ENCODE assay signal across 9 mouse cellular contexts in genomic region chr12:12937746-12938145, GRCm38 (mm10). TPM values are rescaled to one million over a fixed set of nuclear protein-coding genes. Genes with fewer than 3 reads are reported as not detected.
DNase-seq lines count a peak whose midpoint lies in the region; ATAC-seq and TF ChIP-seq lines count a peak whose summit lies in the region.
"Had no signal": no experiment of that assay in that cellular context is flagged by ENCODE, and none has a peak within 500 bp of the region (broad histone marks: within the 10 kb centered on the region; RNA-seq: fewer than 3 reads in every experiment).

No protein-coding gene starts in this region.

- TF ChIP-seq CTCF in brain, embryonic 14.5 days (IDR thresholded peaks at IDR 0.05; ENCODE audit: borderline replicate concordance, extremely low read depth, insufficient read depth, insufficient read length): no peak
- no peak for TF ChIP-seq CTCF in liver, postnatal 0 days (IDR thresholded peaks at IDR 0.05; ENCODE audit: low read depth)

- ATAC-seq in heart, embryonic 14.5 days (ENCODE audit: insufficient number of reproducible peaks, insufficient read depth, low FRiP score, low read depth): no peak
- no peak for ATAC-seq in liver, postnatal 0 days

- peak overlapping the region; percentile 94 for H3K4me2 ChIP-seq in heart, embryonic 14.5 days (ENCODE audit: low read length)
- peak overlapping the region; percentile 89 for H3K4me2 ChIP-seq in liver, postnatal 0 days (ENCODE audit: low read depth, low read length)

- no peak for TF ChIP-seq POLR2A in brain, embryonic 14.5 days (IDR thresholded peaks at IDR 0.05; ENCODE audit: borderline replicate concordance, extremely low read depth, insufficient read depth, insufficient read length, poor library complexity, severe bottlenecking)

- H3K27me3 ChIP-seq in heart, embryonic 14.5 days (ENCODE audit: control insufficient read depth, insufficient read depth, low read length): no peaks in the 10 kb centered on the region
- H3K27me3 ChIP-seq in liver, postnatal 0 days (ENCODE audit: insufficient read depth, low read length): peaks cover 34% of the 10 kb centered on the region

- TF ChIP-seq EP300 in liver, postnatal 0 days (IDR thresholded peaks at IDR 0.05; ENCODE audit: low read depth): no peak

- H3K36me3 ChIP-seq in heart, embryonic 14.5 days (ENCODE audit: control insufficient read depth, insufficient read depth, low read length): peaks cover 38% of the 10 kb centered on the region
- 0 out of 2 replicates have a peak, but pooled peaks cover 3% of the 10 kb centered on the region for H3K36me3 ChIP-seq in liver, postnatal 0 days (replicated peaks; ENCODE audit: insufficient read depth, low read length)

- H3K9ac ChIP-seq in heart, embryonic 14.5 days (ENCODE audit: low read length): peak overlapping the region; percentile 95
- no peak overlapping the region for H3K9ac ChIP-seq in liver, postnatal 0 days (replicated peaks)

- 30% methylated on average over 9 of the region's 9 CpGs for WGBS in heart, embryonic 14.5 days
- WGBS in liver, postnatal 0 days (ENCODE audit: insufficient replicate concordance): 38% methylated on average over 9 of the region's 9 CpGs

- no peak overlapping the region; a peak in 1 of 4 replicates for H3K27ac ChIP-seq in heart, embryonic 14.5 days (replicated peaks in 1 of 2; ENCODE audit: control insufficient read depth in 1 of 2, insufficient read depth in 1 of 2, low read depth in 2 of 2, low read length in 2 of 2)
- H3K27ac ChIP-seq in liver, postnatal 0 days (ENCODE audit: low read depth): no peak overlapping the region

- H3K4me1 ChIP-seq in heart, embryonic 14.5 days (ENCODE audit: control insufficient read depth in 2 of 2, insufficient read depth in 2 of 2, low read length in 2 of 2): peaks cover 3 to 12% of the 10 kb centered on the region in 2 experiments; a peak in 1 of 4 replicates
- peaks cover 12% of the 10 kb centered on the region for H3K4me1 ChIP-seq in liver, postnatal 0 days (ENCODE audit: insufficient read depth)

- peak overlapping the region; percentile 86 to 87 for H3K4me3 ChIP-seq in heart, embryonic 14.5 days (ENCODE audit: control insufficient read depth in 1 of 2, insufficient read depth in 1 of 2, low read depth in 1 of 2, low read length in 2 of 2)
- H3K4me3 ChIP-seq in liver, postnatal 0 days (ENCODE audit: low read depth, low read length): no peak overlapping the region

- DNase-seq in heart, adult 8-10 months (ENCODE audit: low spot score): no peak
- peak; percentile 93 for DNase-seq in brain, embryonic 14.5 days (ENCODE audit: low read depth)
- DNase-seq in frontal cortex, postnatal 36 days (ENCODE audit: low spot score in 2 of 2): peak; percentile 17 to 26
- DNase-seq in liver, postnatal 0 days: no peak
- peak; percentile 3 to 11 for DNase-seq in thymus, adult 18-20 months
- no peak for DNase-seq in spleen, postnatal 36 days (ENCODE audit: low spot score in 2 of 2)
- DNase-seq in urinary bladder, postnatal 4 days (ENCODE audit: low spot score in 2 of 2): no peak

- no peaks in the 10 kb centered on the region for H3K9me3 ChIP-seq in heart, embryonic 14.5 days (ENCODE audit: control insufficient read depth, low read length)
- H3K9me3 ChIP-seq in liver, postnatal 0 days (ENCODE audit: low read length): no peaks in the 10 kb centered on the region

RNA-seq across cellular contexts. Expression of gene Mycn, which starts 4.0 kb away (rescaled TPM):
- polyA plus RNA-seq in heart, embryonic 14.5 days (2014; fragmentation: Nextera tagmentation; extraction: Ambion mirVana): 36.1 and 38.2 TPM in 2 replicates
- total RNA-seq in heart, adult 8-10 months (2022): 1 to 10 TPM; 1.5 to 5.8 (median 3.6) TPM
- polyA plus RNA-seq in brain, embryonic 14.5 days (2012; rRNA removed): 57.0 and 85.2 TPM in 2 replicates
- 1.2 and 1.3 TPM in 2 replicates for polyA plus RNA-seq in liver, postnatal 0 days (2015; fragmentation: Nextera tagmentation; extraction: Ambion mirVana)
- total RNA-seq: MEL had no signal

Comparison
In these comparisons a context has a peak if more than half of its experiments do, and no peak if none do; other contexts are left out.
1. DNase-seq: peak in brain, embryonic 14.5 days (single experiment), frontal cortex, postnatal 36 days (2 of 2) and thymus, adult 18-20 months (2 of 2); none in heart, adult 8-10 months (single experiment), liver, postnatal 0 days (single experiment), spleen, postnatal 36 days (0 of 2) and urinary bladder, postnatal 4 days (0 of 2).
2. RNA of gene Mycn, which starts 4.0 kb away (polyA plus RNA-seq): 57.0 to 85.2 TPM in brain, embryonic 14.5 days and 36.1 to 38.2 TPM in heart, embryonic 14.5 days; 1.2 to 1.3 TPM in liver, postnatal 0 days; every median in the first group is over 10 times any median in the second.